Mouse (Mus musculus): ENCODE results near the gene Kansl1. TPM values are rescaled to one million over a fixed set of nuclear protein-coding genes. Genes with fewer than 3 reads are reported as not detected.

Kansl1 gene
- polyA plus RNA-seq, 1 experiment from 2014 or later: 31.7 TPM

DNA sequence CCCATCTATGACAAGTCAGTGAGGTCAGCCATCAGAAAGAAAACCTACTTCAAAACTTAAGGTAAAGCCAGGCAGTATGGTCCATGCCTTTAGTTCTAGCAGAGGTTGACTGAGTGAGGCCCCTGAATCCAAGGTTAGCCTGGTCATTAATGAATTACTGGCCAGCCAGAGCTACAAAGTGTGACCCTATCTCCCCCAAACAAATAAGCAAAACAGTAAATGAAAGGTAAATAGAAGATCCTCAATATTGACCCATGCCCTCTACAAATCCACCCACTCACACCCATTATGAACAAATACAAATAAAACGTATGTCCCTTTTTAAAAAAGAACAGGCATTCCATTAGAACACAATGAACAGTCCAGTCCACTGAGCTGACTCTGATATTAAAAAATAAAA, 76.5 kb downstream of the Kansl1 start:
- Histone ChIP-seq H3K4me1 (ENCODE audit: control insufficient read depth, insufficient read depth, low read length) (no peaks in the 10 kb centered on the region), H3K27ac (ENCODE audit: low read depth, low read length) (no peak overlapping the region), H3K9ac (ENCODE audit: low read length) (no peak overlapping the region), H3K36me3 (ENCODE audit: control insufficient read depth, insufficient read depth, low read length) (no peaks in the 10 kb centered on the region; the same call in 1 of the 2 replicates), H3K4me2 (no peak overlapping the region), H3K4me3 (ENCODE audit: low read depth, low read length) (no peak overlapping the region), H3K27me3 (ENCODE audit: control insufficient read depth, insufficient read depth, low read length) (no peaks in the 10 kb centered on the region), H3K9me3 (ENCODE audit: control insufficient read depth, low read length) (no peaks in the 10 kb centered on the region)
- DNase-seq (ENCODE audit: low spot score, missing footprints) (no peak), ATAC-seq (ENCODE audit: low FRiP score) (no peak)
- WGBS: 79% methylated on average over 1 of the region's 1 CpGs

DNA sequence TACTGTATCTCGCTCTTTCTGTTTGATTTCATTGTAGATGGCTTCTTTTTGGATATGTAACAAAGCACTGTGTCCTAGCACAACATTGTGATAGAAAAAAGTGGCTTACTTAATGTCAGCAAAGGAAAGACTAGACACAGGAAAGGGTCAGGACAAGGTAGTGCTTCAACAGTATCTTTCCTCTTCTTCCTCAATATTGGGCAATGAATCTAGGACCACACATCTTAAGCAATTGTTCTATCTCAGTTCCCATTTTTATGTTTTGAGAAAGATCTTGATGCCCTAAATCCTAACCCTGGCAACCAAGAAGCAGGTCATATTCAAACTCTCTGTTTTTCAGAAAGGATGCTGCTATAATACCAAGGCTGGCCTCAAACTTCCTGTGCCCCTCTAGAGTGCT, 81.4 kb downstream of the Kansl1 start:
- no peak overlapping the region for H3K27ac ChIP-seq (ENCODE audit: low read depth, low read length)
- no peaks in the 10 kb centered on the region for H3K9me3 ChIP-seq (ENCODE audit: control insufficient read depth, low read length)
- DNase-seq (ENCODE audit: low spot score, missing footprints): no peak
- no peak overlapping the region for H3K4me3 ChIP-seq (ENCODE audit: low read depth, low read length)
- H3K4me1 ChIP-seq (ENCODE audit: control insufficient read depth, insufficient read depth, low read length): no peaks in the 10 kb centered on the region
- no peak for ATAC-seq (ENCODE audit: low FRiP score)
- no peaks in the 10 kb centered on the region for H3K27me3 ChIP-seq (ENCODE audit: control insufficient read depth, insufficient read depth, low read length)
- 97% methylated on average over 1 of the region's 1 CpGs for WGBS
- no peak overlapping the region for H3K4me2 ChIP-seq
- H3K36me3 ChIP-seq (ENCODE audit: control insufficient read depth, insufficient read depth, low read length): no peaks in the 10 kb centered on the region
- H3K9ac ChIP-seq (ENCODE audit: low read length): no peak overlapping the region

DNA sequence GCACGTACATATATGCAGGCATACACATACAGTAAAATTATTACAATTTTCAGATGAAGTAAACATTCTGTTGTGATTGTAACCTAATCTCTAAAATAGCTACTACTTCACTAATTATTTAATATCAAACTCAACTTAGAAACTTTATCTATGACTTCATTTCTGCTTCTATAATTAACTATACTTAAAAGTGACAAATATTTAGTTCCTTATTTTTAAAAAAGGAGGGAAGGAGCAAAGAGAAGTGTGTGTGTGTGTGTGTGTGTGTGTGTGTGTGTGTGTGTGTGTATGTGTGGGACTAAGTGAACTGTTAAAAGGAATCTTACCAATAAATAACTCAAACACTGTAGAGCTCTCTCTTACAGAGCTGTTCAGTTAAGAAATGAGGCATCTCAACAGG, 82.1 kb downstream of the Kansl1 start:
- WGBS: 97% methylated on average over 1 of the region's 1 CpGs
- Histone ChIP-seq H3K4me1 (ENCODE audit: control insufficient read depth, insufficient read depth, low read length) (no peaks in the 10 kb centered on the region), H3K4me2 (no peak overlapping the region), H3K36me3 (ENCODE audit: control insufficient read depth, insufficient read depth, low read length) (no peaks in the 10 kb centered on the region), H3K9ac (ENCODE audit: low read length) (no peak overlapping the region), H3K27me3 (ENCODE audit: control insufficient read depth, insufficient read depth, low read length) (no peaks in the 10 kb centered on the region), H3K27ac (ENCODE audit: low read depth, low read length) (no peak overlapping the region), H3K4me3 (ENCODE audit: low read depth, low read length) (no peak overlapping the region), H3K9me3 (ENCODE audit: control insufficient read depth, low read length) (no peaks in the 10 kb centered on the region)
- DNase-seq (ENCODE audit: low spot score, missing footprints): no peak
- ATAC-seq (ENCODE audit: low FRiP score): no peak

DNA sequence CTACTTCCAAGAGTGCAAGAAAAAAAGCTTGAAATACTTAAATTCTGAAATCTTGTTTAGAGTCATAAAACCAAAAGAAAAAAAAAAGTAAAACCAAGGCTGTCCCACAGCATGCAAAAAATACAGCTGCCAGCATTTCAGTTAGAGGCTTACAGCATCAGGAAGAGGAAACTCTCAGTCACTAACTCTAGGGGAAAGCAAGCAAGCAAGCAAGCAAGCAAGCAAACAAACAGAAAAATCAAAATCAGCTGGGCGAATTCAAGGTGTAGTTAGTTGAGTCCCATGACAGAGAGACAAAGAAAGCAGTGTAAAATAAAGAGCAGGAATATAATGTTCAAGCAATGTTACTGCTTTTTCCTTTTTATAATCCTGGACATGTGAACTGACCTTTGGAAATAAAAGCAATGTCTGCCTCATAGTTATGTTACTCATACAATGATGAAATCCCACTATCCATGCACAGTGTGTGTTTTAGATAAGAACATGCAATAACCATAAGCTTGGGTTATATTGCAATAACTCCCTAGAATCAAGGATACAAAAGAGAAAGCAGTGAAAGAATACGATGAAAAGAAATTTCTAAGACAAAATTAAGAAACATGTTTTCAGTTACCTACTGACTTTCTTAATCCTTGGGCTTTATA, 85.4 kb downstream of the Kansl1 start:
- Histone ChIP-seq H3K4me1 (ENCODE audit: control insufficient read depth, insufficient read depth, low read length) (no peaks in the 10 kb centered on the region), H3K4me3 (ENCODE audit: low read depth, low read length) (no peak overlapping the region), H3K4me2 (no peak overlapping the region), H3K27me3 (ENCODE audit: control insufficient read depth, insufficient read depth, low read length) (no peaks in the 10 kb centered on the region), H3K36me3 (ENCODE audit: control insufficient read depth, insufficient read depth, low read length) (no peaks in the 10 kb centered on the region), H3K9me3 (ENCODE audit: control insufficient read depth, low read length) (no peaks in the 10 kb centered on the region), H3K9ac (ENCODE audit: low read length) (no peak overlapping the region), H3K27ac (ENCODE audit: low read depth, low read length) (no peak overlapping the region)
- no peak for DNase-seq (ENCODE audit: low spot score, missing footprints)
- no peak for ATAC-seq (ENCODE audit: low FRiP score)
- 93% methylated on average over 2 of the region's 2 CpGs for WGBS

DNA sequence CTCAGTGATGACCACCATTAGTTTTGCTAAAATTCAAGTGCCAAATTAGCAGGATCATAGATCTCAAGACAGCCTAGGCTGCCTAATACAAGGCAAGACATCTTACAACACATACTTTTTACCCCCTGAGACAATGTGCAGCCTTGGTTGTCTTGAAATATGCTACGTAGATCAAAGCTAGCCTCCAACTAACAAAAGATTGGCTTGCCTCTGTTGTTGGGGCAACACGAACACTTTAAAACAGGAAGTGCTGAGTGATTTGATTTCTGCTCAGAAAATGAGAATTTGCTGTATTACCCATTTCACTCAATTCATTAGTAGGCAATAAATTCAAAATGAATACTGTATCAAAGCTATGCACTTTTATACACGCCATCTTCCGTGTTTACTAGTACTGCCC, 86.8 kb downstream of the Kansl1 start:
- Histone ChIP-seq H3K4me3 (ENCODE audit: low read depth, low read length) (no peak overlapping the region), H3K9ac (ENCODE audit: low read length) (no peak overlapping the region), H3K36me3 (ENCODE audit: control insufficient read depth, insufficient read depth, low read length) (no peaks in the 10 kb centered on the region; the same call in 1 of the 2 replicates), H3K9me3 (ENCODE audit: control insufficient read depth, low read length) (no peaks in the 10 kb centered on the region), H3K27me3 (ENCODE audit: control insufficient read depth, insufficient read depth, low read length) (no peaks in the 10 kb centered on the region), H3K4me1 (ENCODE audit: control insufficient read depth, insufficient read depth, low read length) (no peaks in the 10 kb centered on the region), H3K27ac (ENCODE audit: low read depth, low read length) (no peak overlapping the region), H3K4me2 (no peak overlapping the region)
- no peak for ATAC-seq (ENCODE audit: low FRiP score)
- WGBS: 93% methylated on average over 4 of the region's 4 CpGs
- no peak for DNase-seq (ENCODE audit: low spot score, missing footprints)

DNA sequence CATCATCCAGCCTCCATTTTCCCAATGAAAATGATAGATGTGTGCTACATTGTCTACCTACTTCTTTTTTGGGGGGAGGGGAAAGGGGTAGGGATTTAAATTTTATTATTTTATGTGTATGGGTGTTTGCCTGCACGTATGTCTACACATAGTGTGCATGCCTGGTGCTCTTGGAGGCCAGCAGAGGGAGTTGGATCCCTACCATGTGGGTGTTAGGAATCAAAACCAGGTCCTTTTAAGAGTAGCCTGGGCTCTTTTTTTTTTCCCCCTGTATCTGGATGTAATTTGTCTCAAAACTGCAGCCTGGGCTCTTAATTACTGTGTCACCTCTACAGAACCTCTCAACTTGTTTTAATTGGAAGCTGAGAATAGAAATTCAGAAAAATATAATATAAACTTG, 89.0 kb downstream of the Kansl1 start:
- H3K4me2 ChIP-seq: no peak overlapping the region
- no peaks in the 10 kb centered on the region; the same call in 1 of the 2 replicates for H3K36me3 ChIP-seq (ENCODE audit: control insufficient read depth, insufficient read depth, low read length)
- ATAC-seq (ENCODE audit: low FRiP score) (no peak), DNase-seq (ENCODE audit: low spot score, missing footprints) (no peak)
- H3K9ac ChIP-seq (ENCODE audit: low read length): no peak overlapping the region
- H3K4me1 ChIP-seq (ENCODE audit: control insufficient read depth, insufficient read depth, low read length): no peaks in the 10 kb centered on the region
- no peak overlapping the region for H3K27ac ChIP-seq (ENCODE audit: low read depth, low read length)
- 88% methylated on average over 1 of the region's 1 CpGs for WGBS
- H3K9me3 ChIP-seq (ENCODE audit: control insufficient read depth, low read length): no peaks in the 10 kb centered on the region
- H3K27me3 ChIP-seq (ENCODE audit: control insufficient read depth, insufficient read depth, low read length): no peaks in the 10 kb centered on the region
- H3K4me3 ChIP-seq (ENCODE audit: low read depth, low read length): no peak overlapping the region

DNA sequence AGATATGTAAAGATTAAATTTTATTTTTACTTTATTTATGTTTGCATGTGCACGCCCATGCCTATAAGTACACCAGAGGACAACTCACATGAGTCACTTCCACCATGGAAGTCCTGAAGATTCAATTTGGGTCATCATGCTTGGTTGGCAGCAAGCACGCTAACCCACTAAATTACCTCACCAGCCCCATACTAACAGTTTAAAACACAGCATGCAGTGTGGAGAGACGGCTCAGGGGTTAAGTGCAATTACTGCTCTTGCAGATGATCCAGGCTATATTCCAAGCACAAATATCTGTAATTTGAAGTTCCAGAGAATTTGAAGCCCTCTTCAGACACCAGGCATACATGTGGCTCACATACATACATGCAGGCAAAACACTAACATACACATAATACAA, 92.4 kb downstream of the Kansl1 start:
- H3K4me3 ChIP-seq (ENCODE audit: low read depth, low read length): no peak overlapping the region

DNA sequence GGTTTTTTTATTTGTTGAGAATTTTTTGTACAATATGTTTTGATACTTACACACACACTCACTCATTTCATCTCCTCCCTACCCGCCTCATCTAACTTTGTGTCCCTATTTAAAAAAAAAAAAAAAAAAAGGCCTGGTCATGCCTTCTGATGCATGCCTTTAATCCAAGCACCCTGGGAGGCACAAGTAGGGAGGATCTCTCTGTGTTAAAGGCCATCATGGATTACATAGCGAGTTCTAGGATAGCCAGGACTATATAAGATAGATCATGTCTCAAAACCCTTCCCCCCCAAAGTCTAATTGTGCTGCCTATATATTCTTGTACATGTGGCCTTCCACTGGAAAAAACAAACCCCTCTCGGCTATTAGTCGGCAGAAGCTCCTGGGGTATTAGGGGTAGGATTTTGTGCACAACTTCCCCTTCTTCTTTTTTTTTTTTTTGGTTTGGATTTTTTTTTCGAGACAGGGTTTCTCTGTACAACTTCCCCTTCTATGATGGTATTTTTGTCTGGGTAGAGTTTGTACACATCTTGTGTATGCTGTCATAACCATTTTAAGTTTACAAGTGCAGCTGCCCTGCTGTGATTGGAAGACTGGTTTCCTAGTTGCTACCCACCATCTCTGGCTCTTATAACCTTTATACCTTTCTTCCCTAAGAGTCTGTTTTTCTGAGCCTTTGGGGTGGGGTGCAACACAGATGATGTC, 101.0 kb downstream of the Kansl1 start:
- no peak for DNase-seq (ENCODE audit: low spot score, missing footprints)

More for the DNA sequence above, 92.4 kb downstream of the Kansl1 start:
- Histone ChIP-seq H3K4me2 (no peak overlapping the region), H3K36me3 (ENCODE audit: control insufficient read depth, insufficient read depth, low read length) (peaks cover 3% of the 10 kb centered on the region; the same call in 1 of the 2 replicates), H3K4me1 (ENCODE audit: control insufficient read depth, insufficient read depth, low read length) (no peaks in the 10 kb centered on the region), H3K9me3 (ENCODE audit: control insufficient read depth, low read length) (no peaks in the 10 kb centered on the region), H3K9ac (ENCODE audit: low read length) (no peak overlapping the region), H3K27me3 (ENCODE audit: control insufficient read depth, insufficient read depth, low read length) (no peaks in the 10 kb centered on the region), H3K27ac (ENCODE audit: low read depth, low read length) (no peak overlapping the region)
- WGBS: 95% methylated on average over 3 of the region's 3 CpGs
- DNase-seq (ENCODE audit: low spot score, missing footprints): no peak
- no peak for ATAC-seq (ENCODE audit: low FRiP score)

DNA sequence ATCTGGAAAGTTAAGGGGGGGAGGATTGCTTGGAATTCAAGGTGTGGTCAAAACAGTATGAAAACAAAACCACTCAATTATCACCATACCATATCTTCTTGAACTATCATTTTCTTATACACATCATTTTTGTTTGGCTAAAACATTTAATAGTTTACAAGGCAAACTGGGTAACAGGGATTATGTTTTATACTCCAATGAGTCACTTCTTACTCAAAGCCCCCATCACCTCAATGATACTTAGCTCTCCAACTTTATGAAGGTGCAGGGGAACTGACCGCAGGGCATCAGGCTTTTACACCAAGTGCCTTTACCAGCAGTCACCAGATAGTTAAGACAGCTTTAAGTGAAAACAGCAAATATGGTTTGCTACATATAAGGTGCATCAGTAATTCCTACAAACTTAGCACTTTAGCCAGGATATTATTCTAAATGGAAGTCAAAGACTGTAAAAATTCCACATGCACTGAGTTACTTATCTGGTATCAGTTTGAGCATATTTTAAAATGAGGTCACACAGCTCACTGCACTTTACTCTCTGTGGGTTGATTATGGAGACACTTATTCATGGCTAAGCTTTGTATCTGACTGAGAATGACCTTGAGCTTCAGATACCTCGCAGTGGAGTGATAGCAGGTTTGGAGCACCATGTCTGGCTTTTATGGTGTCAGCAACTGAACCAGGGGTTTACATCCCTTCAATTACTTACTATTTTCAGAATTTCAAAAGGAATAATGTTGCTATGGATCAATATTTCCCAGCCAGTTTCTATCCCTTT, 104.6 kb downstream of the Kansl1 start:
- Histone ChIP-seq H3K4me1 (ENCODE audit: control insufficient read depth, insufficient read depth, low read length) (no peaks in the 10 kb centered on the region), H3K36me3 (ENCODE audit: control insufficient read depth, insufficient read depth, low read length) (0 out of 2 replicates have a peak, but pooled peaks cover 2% of the 10 kb centered on the region)

More for the DNA sequence above, 101.0 kb downstream of the Kansl1 start:
- Histone ChIP-seq H3K9ac (ENCODE audit: low read length) (no peak overlapping the region), H3K4me3 (ENCODE audit: low read depth, low read length) (no peak overlapping the region), H3K36me3 (ENCODE audit: control insufficient read depth, insufficient read depth, low read length) (peaks cover 2% of the 10 kb centered on the region; the same call in 1 of the 2 replicates), H3K27ac (ENCODE audit: low read depth, low read length) (no peak overlapping the region), H3K27me3 (ENCODE audit: control insufficient read depth, insufficient read depth, low read length) (no peaks in the 10 kb centered on the region), H3K4me1 (ENCODE audit: control insufficient read depth, insufficient read depth, low read length) (no peaks in the 10 kb centered on the region), H3K4me2 (no peak overlapping the region), H3K9me3 (ENCODE audit: control insufficient read depth, low read length) (no peaks in the 10 kb centered on the region)
- WGBS: 90% methylated on average over 5 of the region's 5 CpGs
- ATAC-seq (ENCODE audit: low FRiP score): no peak

More for the DNA sequence above, 104.6 kb downstream of the Kansl1 start:
- Histone ChIP-seq H3K4me3 (ENCODE audit: low read depth, low read length) (no peak overlapping the region), H3K27ac (ENCODE audit: low read depth, low read length) (no peak overlapping the region), H3K4me2 (no peak overlapping the region), H3K27me3 (ENCODE audit: control insufficient read depth, insufficient read depth, low read length) (no peaks in the 10 kb centered on the region), H3K9me3 (ENCODE audit: control insufficient read depth, low read length) (no peaks in the 10 kb centered on the region), H3K9ac (ENCODE audit: low read length) (no peak overlapping the region)
- ATAC-seq (ENCODE audit: low FRiP score) (no peak), DNase-seq (ENCODE audit: low spot score, missing footprints) (no peak)
- 93% methylated on average over 2 of the region's 2 CpGs for WGBS
